Mouse (Mus musculus) MEL (cell line): ENCODE measurements around the gene A930018P22Rik.

Experiments
- BHLHE40 ChIP-seq: IDR thresholded peaks from 2 replicates; pipeline ENCODE4 v1.6.1; 2012; ENCODE audit warnings: low read depth, mild to moderate bottlenecking, inconsistent platforms, low read length, improper control_type of control experiment, borderline replicate concordance
- CTCF ChIP-seq, 3 experiments: IDR thresholded peaks in 2 of 3; conservative IDR thresholded peaks in 1 of 3; 2 replicates each; pipeline ENCODE4 v1.5.1; 2011 to 2012; ENCODE audit warnings: low read length in 3 of 3, low read depth in 2 of 3, mild to moderate bottlenecking in 2 of 3, improper control_type of control experiment in 1 of 3, inconsistent platforms in 1 of 3, mixed read lengths in 1 of 3, moderate library complexity in 1 of 3; ENCODE audit not compliant: control insufficient read depth in 1 of 3, insufficient read depth in 1 of 3, poor library complexity in 1 of 3, severe bottlenecking in 1 of 3
- ELF1 ChIP-seq: IDR thresholded peaks from 2 replicates; pipeline ENCODE4 v1.6.1; 2014; ENCODE audit warnings: low read depth, mild to moderate bottlenecking, inconsistent platforms, low read length, improper control_type of control experiment, moderate library complexity
- ETS1 ChIP-seq: IDR thresholded peaks from 2 replicates; pipeline ENCODE4 v1.6.1; 2012; ENCODE audit warnings: low read depth, mild to moderate bottlenecking, inconsistent platforms, low read length, improper control_type of control experiment, moderate library complexity
- GATA1 ChIP-seq: IDR thresholded peaks from 2 replicates; pipeline ENCODE4 v1.6.1; 2011; ENCODE audit warnings: low read depth, low read length, improper control_type of control experiment
- HCFC1 ChIP-seq: IDR thresholded peaks from 2 replicates; pipeline ENCODE4 v1.6.1; 2012; ENCODE audit warnings: low read depth, mild to moderate bottlenecking, inconsistent platforms, low read length, improper control_type of control experiment, moderate library complexity
- MAX ChIP-seq: IDR thresholded peaks from 2 replicates; pipeline ENCODE4 v1.6.1; 2011; ENCODE audit warnings: low read length, improper control_type of control experiment
- MAZ ChIP-seq: IDR thresholded peaks from 2 replicates; pipeline ENCODE4 v1.6.1; 2012; ENCODE audit warnings: low read depth, mild to moderate bottlenecking, inconsistent platforms, low read length, improper control_type of control experiment
- NRF1 ChIP-seq: IDR thresholded peaks from 2 replicates; pipeline ENCODE4 v1.6.1; 2014; ENCODE audit warnings: low read depth, mild to moderate bottlenecking, inconsistent platforms, low read length, improper control_type of control experiment, moderate library complexity; ENCODE audit not compliant: poor library complexity, insufficient read depth, severe bottlenecking
- POLR2A ChIP-seq, 2 experiments: IDR thresholded peaks; 2 replicates each; pipeline ENCODE4 v1.6.1; 2011 to 2012; ENCODE audit warnings: low read length in 2 of 2, mild to moderate bottlenecking in 2 of 2, control low read depth in 1 of 2, improper control_type of control experiment in 1 of 2, low read depth in 1 of 2, moderate library complexity in 1 of 2; ENCODE audit not compliant: control insufficient read depth in 1 of 2, insufficient read depth in 1 of 2, poor library complexity in 1 of 2
- POLR2AphosphoS5 ChIP-seq: IDR thresholded peaks from 2 replicates; pipeline ENCODE4 v1.6.1; 2012; ENCODE audit warnings: low read depth, borderline replicate concordance, mild to moderate bottlenecking, inconsistent platforms, low read length, moderate library complexity, mixed read lengths
- USF1 ChIP-seq: IDR thresholded peaks from 2 replicates; pipeline ENCODE4 v1.6.1; 2014; ENCODE audit warnings: low read depth, mild to moderate bottlenecking, inconsistent platforms, low read length, improper control_type of control experiment, moderate library complexity
- ZC3H11A ChIP-seq: IDR thresholded peaks from 2 replicates; pipeline ENCODE4 v1.6.1; 2012; ENCODE audit warnings: low read depth, mild to moderate bottlenecking, inconsistent platforms, low read length, improper control_type of control experiment
- ZNF384 ChIP-seq: IDR thresholded peaks from 2 replicates; pipeline ENCODE4 v1.6.1; 2012; ENCODE audit warnings: low read depth, mild to moderate bottlenecking, inconsistent platforms, low read length, improper control_type of control experiment

DNA sequence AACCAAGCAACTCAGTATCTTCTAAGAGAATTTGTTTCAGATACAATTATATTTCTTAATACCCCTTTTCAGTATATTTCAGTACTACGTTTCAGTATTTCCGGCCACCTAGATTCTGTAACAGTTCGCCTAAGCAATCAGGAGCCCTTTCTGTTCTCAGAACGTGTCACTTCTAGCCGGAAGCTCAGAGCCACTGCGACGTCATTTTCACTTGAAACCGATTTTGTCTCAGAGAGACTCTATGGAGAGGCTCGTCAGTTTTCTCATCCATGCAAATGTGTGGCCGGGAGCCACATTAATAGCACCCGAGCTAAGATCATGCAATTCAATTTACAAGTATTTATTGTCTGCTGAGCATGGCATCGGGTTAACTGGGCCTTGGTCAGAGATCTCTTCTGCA is 21.4 kb downstream of the A930018P22Rik start:
- TF ChIP-seq CTCF (IDR thresholded peaks at IDR 0.05 in 2 of 3, conservative IDR thresholded peaks at IDR 0.05 in 1 of 3; ENCODE audit: control insufficient read depth in 1 of 3, insufficient read depth in 1 of 3, low read depth in 2 of 3, low read length in 3 of 3, poor library complexity in 1 of 3, severe bottlenecking in 1 of 3): no peak
- no peak for TF ChIP-seq BHLHE40
- no peak for TF ChIP-seq MAZ
- TF ChIP-seq POLR2A (IDR thresholded peaks at IDR 0.05; ENCODE audit: control insufficient read depth in 1 of 2, insufficient read depth in 1 of 2, low read depth in 1 of 2, low read length in 2 of 2, poor library complexity in 1 of 2): no peak
- no peak for TF ChIP-seq POLR2AphosphoS5
- no peak for TF ChIP-seq GATA1
- no peak for TF ChIP-seq ELF1
- no peak for TF ChIP-seq ETS1
- TF ChIP-seq ZNF384: no peak
- no peak for TF ChIP-seq MAX
- no peak for TF ChIP-seq HCFC1
- no peak for TF ChIP-seq ZC3H11A
- no peak for TF ChIP-seq USF1
- TF ChIP-seq NRF1: no peak
